Mouse (Mus musculus): ENCODE data around the gene Xdh.

Xdh gene

DNA sequence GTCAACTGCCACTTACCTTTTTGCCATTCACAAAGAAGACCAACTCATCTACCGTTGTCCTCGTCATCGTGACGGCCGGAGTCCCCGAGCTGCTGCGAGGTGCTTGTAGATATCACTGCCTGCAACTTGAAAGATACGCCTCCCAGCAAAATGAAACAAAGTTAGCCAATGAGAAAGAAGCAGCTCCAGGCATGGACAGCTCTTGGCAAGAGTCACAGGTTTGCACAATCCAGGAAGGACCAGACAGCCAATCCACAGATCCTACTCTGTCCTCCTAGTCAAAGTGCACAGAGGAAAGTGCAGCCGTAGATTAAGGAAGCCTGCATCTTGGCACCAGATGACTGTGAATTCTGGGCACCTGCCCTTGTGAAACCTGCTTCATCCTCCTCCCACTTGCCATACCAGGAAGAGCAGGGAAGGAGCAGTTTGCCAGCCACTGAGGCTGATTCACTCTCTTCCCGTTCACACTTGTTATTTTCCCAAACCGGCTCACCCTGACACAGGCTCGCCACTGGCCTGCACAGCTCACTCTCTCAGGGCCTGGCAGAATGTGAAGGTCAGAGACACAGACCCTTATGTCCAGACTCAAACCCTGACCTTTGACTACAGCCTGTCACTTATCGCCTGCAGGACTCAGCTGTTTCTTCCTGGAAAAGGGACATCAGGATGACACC lies at the start of gene Xdh:
Gene Xdh, minus strand, starts transcription at position 135 of the 674 bp plus-strand sequence.
- DNase-seq = no peak

DNA sequence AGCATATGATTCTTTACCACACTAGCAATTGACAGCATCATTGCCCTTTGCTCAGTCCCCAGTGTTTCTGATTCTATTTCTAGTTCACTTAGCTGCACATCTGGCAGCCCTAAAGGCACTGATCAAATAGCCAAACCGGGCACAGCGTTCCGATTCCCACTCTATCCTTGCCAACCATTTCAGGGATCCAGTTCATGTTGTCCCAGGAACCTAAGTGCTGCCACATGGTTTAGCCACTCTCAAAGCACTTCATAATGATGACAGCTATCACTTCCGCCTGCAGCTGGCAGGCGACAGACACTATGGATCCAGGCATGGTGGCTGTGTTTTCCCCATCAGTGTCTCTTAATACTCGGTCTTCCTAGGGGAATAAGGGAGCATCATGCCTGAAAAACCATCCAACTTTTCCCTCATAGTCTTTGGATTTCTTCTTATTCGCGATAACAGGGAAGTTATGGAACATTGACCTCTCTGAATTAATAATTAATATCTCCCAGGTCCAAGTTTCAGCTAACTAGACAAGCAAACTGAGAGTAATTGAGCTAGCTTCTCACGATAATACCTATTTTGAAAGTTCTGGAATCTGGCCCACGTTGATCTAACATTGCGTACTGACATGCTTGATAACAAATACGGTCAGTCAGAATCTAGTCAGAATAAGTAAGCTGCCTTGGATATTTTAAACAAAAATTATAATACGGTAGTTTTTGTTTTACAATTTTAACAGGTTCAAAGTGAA lies 46.1 kb upstream of the Xdh start:
- DNase-seq = no peak

DNA sequence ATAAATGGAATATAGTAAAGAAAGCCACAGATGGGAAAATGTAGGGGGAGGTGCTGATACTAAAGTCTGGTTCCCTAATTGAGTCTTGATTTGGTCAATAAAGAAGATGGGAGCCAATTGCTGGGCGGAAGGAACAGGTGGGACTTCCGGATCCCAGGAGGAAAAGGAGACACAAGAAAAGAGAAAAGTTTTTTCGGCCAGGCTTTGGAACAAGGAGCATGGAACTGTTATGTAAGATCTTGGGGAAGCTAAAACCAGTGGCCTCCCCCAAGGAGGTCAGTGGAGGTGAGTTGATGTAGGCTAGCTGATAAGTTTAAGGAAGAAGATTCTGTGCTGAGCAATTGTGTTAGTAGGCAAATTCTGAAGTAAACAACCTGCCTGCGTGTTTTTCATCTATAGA lies 41.3 kb upstream of the Xdh start:
- DNase-seq = no peak

DNA sequence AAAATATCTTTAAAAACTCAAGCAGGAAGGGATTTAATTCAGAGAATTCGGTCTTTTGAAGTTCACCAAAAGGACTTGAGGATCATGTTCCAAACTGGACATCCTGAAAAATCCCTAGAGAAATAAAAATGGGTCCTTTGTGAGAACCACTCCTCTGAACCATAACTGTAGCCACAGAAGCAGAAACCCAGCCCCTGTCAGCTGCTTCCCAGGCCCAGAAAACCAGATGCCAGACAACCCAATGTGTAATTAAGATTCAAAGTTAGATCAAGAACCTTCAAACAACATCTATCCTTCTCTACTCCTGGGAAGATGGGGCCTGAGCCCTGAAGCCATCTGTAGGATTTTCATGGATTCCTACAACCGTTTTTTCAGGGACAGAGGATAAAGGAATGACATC lies 36.6 kb upstream of the Xdh start:
- no peak for DNase-seq

DNA sequence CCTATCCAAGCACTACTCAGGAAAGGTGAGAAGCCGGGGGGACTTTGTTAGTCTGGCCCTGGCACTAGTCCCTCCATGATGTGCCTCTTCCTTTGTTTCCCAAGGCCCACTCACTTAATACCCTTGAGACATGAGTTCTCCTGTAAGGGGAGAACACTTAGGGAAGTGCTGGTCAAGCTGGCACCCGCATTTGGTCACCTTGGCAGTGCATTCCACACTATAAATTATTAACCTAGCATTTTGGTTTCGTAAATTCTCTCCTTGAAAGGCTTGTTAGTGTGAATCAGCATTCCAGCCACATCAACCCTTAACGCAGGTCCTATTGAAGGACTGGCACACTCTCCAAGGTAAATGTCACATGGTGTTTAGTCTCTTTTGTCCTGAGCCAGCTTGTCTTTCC lies 35.9 kb upstream of the Xdh start:
- DNase-seq = no peak

DNA sequence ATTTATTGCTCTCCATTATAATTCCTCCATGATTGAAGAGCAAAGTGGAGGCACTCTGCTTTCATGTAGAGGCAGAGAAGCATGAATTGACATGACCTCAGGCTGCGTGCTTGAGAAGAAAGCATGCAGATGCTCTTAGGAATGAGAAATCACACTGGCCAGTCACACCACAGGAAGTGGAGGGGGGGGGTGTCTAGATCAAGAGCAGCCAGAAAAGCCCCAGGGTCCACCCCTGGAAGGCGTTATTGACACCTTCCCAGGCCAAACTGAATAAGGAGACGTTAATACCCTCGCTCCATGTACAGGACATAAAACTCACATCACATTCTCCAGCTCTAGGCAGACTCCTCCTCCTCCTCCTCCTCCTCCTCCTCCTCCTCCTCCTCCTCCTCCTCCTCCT lies 34.5 kb upstream of the Xdh start:
- DNase-seq = no peak

DNA sequence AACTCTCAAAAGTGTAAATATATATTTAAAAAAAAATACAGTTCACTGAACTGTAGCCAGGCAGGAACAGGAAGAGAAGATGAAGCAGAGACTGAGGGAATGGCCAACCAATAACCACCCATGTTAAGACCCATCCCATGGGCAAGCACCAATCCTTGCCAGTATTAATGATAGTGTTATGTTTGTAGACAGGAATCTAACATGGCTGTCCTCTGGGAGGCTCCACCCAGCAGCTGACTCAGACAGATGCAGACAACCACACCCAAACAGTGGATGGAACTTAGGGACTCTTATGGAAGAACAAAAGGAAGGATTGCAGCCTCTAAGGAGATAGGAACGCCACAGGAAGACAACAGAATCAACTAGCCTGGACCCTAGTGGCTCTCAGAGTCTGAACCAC lies 32.9 kb upstream of the Xdh start:
- DNase-seq = no peak

DNA sequence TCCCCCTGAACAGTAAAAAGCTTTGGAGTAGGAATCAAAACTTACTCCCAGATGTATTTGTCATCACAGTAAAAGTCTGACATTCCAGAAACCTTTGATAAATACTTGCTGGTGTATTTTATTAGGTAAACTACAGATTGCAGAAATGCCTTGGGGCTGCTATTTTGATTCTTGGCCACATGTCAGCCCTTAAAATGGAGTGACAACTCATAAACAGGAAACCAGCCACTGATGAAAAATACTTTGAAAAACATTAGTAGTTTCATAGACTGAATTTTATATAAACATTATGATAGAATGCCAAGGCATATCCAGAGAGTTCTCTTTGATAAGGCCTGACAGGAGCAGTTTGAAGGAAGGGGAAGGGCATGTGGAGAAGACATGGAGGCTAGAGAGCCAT lies 26.1 kb upstream of the Xdh start:
- no peak for DNase-seq

DNA sequence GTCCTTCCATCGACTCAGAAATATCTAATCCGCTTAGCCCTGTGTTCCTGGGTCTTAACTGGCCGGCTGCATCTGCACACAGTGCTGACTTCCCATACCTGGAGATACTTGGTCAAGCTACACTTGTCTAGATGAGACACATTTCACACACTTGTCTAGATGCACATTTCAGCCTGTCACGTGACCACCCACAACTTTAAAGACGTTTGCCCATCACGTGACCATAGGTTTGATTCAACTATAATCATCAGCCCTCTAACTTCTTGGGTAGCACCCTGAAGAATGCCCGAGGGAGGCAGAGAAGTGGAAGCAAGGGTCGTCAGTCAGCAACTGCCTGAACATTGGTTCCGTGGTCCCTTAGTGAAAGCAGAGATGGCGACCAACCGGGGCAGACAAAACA lies 22.7 kb upstream of the Xdh start:
- DNase-seq = no peak

DNA sequence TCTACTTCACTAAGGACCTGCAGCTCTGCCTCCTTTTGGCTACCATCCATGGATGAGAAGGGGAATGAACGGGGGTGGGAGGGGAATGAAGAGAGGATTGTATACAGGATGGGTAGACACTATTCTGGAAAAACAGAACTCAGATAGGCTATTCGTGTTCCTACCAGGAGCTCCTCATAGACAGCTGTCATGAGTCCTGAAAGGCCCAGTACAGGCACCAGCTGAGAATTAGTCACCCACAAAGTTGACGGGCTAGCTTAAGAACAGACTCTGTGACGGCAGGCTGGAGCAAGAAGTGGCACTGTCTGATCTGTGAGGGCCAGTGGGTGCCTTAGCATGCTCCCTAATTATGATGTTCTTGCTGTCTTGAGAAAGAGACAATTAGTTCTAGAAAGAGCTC lies 21.3 kb upstream of the Xdh start:
- DNase-seq = no peak

DNA sequence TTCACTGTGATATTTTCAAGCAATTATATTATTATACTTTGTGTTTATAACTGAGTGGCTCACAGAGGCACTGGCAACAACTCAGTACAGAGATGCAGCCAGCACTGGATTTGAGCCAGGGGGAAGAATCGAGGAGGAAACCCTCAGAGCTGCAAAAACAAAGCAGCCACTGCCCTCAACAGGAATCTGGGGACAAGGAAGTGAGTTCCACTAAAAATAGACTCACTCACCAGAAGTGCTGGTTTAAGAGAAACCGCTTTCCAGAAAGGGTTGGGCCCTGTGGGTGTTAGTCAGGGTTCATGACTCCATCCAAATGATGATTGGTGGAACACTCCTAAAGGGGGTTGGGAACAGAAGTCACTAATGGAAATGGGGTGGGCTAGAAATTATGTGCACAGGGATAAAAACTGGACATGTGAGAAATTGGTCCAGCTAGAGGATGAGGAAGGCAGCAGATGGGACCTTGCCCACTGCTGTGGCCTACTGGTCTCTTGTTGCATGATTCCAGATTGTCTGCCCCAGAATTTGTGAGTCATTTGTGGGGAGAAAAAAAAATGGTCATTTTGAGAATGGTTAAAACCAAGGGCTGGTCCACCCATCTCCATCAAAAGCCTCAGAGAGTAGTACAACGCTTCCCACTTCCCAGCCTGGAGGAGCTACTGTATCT lies 20.5 kb upstream of the Xdh start:
- DNase-seq = no peak

DNA sequence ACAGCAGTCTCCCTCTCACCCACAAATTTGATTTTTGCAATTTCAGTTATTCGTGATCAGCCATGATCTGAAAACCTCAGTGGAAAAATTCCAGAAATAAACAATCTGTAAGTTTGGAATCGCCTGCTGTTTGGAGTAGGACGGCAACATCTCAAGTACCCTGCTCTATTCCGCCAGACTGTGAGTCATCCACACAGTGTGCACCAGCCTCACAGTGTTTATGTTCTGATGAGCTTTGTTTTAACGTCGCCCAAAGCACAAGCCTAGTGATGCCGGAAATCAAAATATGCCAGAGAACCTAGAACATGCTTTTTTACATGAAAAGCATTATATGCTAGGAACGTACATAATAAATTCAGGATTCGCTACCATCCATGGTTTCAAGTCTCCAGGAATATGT lies 14.9 kb upstream of the Xdh start:
- no peak for DNase-seq

DNA sequence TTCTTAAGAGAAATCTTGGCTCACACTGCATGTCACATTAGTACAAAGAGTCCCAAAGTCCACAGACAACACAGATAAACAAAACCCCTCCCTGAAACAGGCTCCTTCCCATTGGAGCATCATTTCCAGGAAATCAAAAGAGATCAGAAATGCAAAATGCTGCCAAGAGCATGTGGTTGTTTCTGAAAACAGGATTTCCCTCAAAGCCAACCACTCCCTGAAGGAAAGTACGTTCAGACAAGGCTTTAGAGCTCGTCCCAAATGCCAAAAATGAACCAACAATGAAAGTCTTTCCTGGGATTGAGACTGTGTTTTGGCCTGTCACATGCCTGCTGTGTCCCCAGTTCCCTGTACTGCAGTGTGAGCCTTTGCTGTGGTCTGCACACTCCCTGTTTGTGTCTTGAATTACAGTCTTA lies 12.6 kb upstream of the Xdh start:
- no peak for DNase-seq

DNA sequence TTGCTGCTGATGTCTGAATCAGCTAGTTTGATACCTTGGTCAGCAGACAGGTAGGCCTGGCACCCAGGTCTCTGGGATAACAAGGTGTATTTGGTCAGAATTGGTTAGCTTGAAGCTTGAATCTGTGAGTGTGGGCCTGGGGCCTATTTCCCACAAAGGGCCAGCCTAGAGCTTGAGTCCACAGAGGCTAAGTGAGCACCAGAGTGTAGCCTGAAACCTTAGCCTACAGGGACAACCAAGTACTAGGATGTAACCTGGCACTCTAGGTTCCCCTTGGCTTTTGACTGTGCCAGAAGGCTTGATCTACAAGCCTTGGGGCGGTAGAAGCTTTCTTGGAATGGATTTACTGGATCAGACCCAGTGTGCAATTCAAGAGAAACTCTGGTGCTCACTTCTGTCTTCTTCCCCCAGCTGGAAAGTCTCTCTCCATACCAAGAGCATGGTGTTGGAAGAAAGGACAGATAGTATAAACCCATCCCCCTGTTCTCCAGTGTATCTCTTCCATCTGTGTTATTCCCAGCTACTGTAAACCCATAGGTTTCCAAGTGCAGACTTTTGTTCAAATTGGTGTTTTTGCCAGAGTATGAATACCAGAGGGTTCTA lies 11.9 kb upstream of the Xdh start:
- no peak for DNase-seq

DNA sequence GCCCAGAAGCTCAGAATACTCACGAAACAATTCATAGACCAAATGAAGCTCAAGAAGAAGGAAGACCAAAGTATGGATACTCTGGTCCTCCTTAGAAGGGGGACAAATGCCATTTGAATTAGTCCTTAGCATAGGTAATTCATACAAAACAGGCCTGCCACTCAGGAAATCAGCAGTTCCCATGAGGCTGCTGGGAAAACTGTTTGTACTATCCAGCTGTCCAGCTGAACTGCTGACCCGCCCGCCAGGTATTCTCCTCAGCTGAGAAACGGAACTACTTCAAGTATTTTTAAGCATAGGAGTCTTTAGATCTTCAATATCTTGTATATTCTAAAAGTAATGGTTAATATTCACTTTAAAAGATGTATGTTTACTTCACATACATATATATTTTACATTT lies 10.7 kb upstream of the Xdh start:
- no peak for DNase-seq

DNA sequence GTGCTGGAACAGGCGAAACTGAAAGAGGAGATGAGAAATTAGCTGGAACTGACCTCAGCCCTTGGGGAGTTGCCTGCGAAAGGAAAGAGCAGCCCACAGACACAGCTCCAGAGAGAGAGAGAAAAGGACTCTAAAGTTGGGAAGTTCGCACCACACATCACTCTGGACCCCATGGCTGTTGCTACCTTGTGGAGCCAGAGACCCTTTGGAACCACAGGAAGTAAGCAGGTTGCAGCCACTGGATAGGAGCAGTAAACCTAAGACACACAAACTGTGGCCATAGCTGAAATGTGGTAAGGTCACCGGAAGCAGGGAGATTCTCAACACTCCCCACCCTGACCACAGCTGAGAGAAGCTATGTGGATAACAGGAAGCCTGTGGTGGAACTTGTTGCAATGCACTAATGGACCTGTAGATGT lies 2.1 kb upstream of the Xdh start:
- no peak for DNase-seq

DNA sequence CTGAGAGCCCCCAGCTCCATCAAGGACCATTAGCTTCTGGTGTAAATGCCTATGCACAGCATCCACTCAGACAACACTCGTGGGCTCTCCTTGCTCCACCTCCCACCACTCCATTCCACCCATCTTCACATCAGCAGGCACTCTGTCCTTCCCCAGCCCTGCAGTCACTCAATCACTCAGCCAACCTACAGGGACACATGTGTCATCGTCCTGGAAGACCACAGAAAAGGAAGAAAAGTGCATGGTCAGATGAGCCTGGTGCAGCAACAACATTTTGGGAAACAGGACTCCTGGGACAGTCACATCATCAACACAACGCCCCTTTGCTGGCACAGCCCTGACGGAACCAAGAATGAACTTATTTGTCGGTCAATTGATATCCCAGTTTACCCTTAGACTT lies 974 bp upstream of the Xdh start:
- no peak for DNase-seq

DNA sequence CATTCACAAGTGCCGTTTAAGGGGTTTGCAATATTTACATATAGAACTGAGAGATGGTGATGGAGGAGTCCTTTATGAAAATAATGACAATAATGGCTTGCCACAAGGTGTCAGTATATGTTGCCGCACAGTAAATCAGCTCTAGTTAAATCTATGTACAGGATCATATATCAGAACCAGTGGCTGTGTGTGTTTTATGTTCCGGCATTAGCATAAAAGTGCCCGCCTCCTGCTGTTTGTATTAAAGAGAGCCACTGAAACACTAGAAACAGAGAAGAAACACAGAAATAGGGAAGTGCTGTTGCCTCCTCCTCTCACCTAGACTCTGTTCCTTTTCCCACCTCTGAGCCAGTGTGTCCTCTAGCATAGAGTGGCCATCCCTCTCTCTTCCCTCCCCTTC lies 498 bp downstream of the Xdh start:
- no peak for DNase-seq

DNA sequence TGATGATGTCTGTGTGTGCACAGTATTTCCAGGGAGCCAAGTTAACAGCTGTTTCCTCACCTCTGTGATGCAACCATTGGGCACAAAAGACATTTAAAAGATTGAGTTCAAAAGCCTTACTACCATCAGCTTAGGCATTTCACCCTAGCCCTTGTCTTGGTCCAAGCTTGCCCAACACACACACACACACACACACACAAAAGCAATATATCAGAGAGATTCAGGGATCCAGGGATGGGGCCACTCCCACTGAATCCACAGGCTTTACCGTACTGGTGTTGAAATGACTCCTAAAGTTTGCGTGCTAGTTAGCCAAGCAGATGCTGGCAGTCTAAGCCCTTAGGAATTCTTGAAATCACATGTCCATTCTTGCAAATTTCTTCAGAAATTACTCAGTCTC lies 1.2 kb downstream of the Xdh start:
- no peak for DNase-seq

DNA sequence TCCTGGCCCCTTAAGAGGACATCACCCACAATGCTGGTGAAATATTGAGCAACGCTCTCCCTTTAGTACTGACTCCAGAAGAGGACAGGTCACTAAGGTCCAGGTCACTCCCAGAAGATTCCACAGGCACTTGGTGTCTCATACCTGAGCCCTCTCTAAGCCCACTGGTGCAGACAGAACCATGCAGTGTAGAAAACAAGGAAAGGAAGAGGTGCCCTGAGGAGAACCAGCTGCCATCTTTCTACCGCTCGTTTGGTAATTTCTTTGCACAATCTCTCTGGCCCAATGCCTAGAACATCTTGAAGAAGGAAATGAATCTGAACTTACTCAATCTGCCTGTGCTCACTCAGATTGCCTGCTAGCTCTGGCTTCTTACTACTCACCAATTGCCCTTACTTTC lies 2.0 kb downstream of the Xdh start:
- DNase-seq = no peak

DNA sequence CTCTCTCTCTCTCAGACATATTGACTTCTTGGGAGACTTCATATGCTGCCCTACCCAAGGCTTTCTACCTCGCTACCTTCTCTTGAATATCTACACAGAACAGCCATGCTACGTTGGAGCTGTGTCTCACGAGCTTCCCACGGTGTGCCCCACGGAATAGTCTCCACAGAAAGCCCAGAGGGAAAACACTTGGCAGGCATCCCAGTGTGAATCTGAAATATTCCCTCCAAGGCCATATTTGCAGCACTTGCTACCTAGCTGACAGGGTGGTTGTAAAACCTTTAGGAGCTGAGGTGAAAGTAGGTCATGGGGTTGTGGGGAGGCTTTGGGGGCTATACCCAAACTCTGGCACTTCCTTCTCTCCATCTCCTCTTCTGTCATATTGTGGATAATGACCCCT lies 3.1 kb downstream of the Xdh start:
- no peak for DNase-seq

DNA sequence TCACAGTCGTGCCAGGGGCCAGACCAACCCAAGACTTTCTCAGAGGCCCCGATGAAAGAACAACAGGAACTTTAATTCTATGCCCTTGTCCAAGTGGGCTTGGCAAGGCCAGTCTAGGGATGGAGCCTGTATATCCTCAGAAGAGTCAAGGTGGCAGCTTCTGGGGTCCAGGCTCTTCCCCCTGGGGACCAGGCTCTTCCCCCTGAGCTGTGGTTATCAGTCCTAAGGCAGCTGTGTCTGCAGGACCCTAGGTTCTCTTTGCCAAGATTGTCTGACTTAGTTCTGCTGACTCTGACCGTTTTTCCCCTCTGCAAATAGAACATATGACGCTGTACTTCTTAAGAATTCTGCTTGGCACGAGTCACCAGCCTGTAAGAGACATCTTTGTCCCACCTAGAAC lies 5.3 kb downstream of the Xdh start:
- no peak for DNase-seq

DNA sequence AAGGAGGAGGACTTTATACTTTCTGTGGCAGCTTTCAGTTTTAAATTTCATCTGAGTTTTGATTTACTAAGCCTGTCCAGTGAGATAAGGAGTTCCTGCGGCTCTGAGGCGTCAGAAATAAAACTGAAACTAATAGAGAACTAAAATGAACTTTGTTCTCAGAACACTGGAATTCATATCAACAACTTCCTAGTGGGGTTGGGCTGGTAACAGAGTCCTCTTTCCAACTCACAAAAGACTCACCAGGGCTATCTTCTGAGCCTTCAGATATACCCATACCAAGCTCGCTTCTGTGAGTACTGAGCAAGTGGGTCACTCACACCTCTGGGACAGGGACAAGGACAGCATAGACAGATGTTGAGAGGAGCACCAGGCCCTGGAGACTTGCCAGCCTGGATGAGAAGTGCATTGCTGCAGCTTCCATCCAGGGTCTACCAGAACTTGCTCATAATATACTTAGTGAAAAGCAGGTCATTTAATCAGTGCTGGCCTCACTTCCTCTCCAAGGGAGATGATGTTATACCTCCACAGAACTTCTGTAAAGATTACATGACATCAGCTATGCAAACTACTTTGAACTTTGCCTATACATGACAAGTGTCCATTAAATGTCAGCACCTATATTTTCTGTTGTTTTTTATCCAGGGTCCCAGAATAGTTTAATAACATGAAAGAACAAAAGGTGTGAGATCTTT lies 7.6 kb downstream of the Xdh start:
- no peak for DNase-seq

Measured in thymus, postnatal 36 days (tissue).